Mouse (Mus musculus) neural tube, embryonic 12.5 days (tissue): ENCODE results near the gene Lrguk. TPM values are rescaled to one million over a fixed set of nuclear protein-coding genes. Genes with fewer than 3 reads are reported as not detected.

Source experiments
- ATAC-seq: fragments of 200-750 bp; cut with Nextera tagmentation; 2 replicates; pipeline ENCODE4 v1.8.0; 2017; ENCODE audit warnings: low read depth, mild to moderate bottlenecking, moderate TSS enrichment, moderate library complexity; ENCODE audit not compliant: low FRiP score
- H3K27ac ChIP-seq: fragments of 300-500 bp; sonication (generic); 2 replicates; pipeline ENCODE4 v1.5.1; 2016
- H3K27me3 ChIP-seq: fragments of 300-500 bp; sonication (generic); replicated peaks from 2 replicates; pipeline ENCODE4 v1.6.1; 2016; ENCODE audit warnings: mild to moderate bottlenecking
- H3K36me3 ChIP-seq: fragments of 300-500 bp; sonication (generic); 2 replicates; pipeline ENCODE4 v1.6.1; 2016; ENCODE audit warnings: mild to moderate bottlenecking
- H3K4me1 ChIP-seq: fragments of 300-500 bp; sonication (generic); 2 replicates; pipeline ENCODE4 v1.6.1; 2016
- H3K4me2 ChIP-seq: fragments of 300-500 bp; sonication (generic); replicated peaks from 2 replicates; pipeline ENCODE4 v1.6.1; 2016; ENCODE audit warnings: mild to moderate bottlenecking
- H3K4me3 ChIP-seq: fragments of 300-500 bp; sonication (generic); 2 replicates; pipeline ENCODE4 v1.5.1; 2016
- H3K9ac ChIP-seq: fragments of 300-500 bp; sonication (generic); 2 replicates; pipeline ENCODE4 v1.6.1; 2016; ENCODE audit warnings: mild to moderate bottlenecking
- H3K9me3 ChIP-seq: fragments of 300-500 bp; sonication (generic); 2 replicates; pipeline ENCODE4 v1.6.1; 2016; ENCODE audit warnings: mild to moderate bottlenecking
- WGBS: fragments of 180-500 bp; shearing (Covaris S2); methylation state at CpG from one replicate; pipeline ENCODE4 v1.1.7; 2016; 5-methylcytosine and 5-hydroxymethylcytosine counted together
- polyA plus RNA-seq: library from polyadenylated mRNA; unstranded; fragments of >200 nt; fragmentation: Nextera tagmentation; extraction: Ambion mirVana; gene quantifications from 2 replicates; pipeline ENCODE4 v1.2.1, GENCODE M21; 2016

Gene Lrguk
- polyA plus RNA-seq, 1 experiment from 2014 or later = 1.2 TPM

- ATAC-seq = no peak
- WGBS = 57% methylated on average over 18 of the region's 18 CpGs
- no peak overlapping the region for H3K9ac ChIP-seq
These were observed 124.1 kb downstream of the Lrguk start for GRCm38 (mm10) chr6:34153069-34154052.

GRCm38 (mm10) chr6:34154202-34154601 lies 125.0 kb downstream of the Lrguk start:
- no peak for ATAC-seq
- 56% methylated on average over 3 of the region's 3 CpGs for WGBS
- Histone ChIP-seq H3K9ac (no peak overlapping the region), H3K9me3 (no peaks in the 10 kb centered on the region), H3K27ac (no peak overlapping the region), H3K36me3 (peaks cover 21% of the 10 kb centered on the region), H3K4me3 (no peak overlapping the region), H3K4me2 (no peak overlapping the region), H3K4me1 (peaks cover 12% of the 10 kb centered on the region; the same call in 1 of the 2 replicates), H3K27me3 (no peaks in the 10 kb centered on the region)

More at GRCm38 (mm10) chr6:34153069-34154052, 124.1 kb downstream of the Lrguk start:
- no peak overlapping the region for H3K27ac ChIP-seq
- no peaks in the 10 kb centered on the region for H3K27me3 ChIP-seq
- H3K4me3 ChIP-seq = no peak overlapping the region
- peaks cover 14% of the 10 kb centered on the region for H3K36me3 ChIP-seq
- no peaks in the 10 kb centered on the region for H3K9me3 ChIP-seq
- H3K4me1 ChIP-seq = peaks cover 12% of the 10 kb centered on the region; the same call in 1 of the 2 replicates
- H3K4me2 ChIP-seq = no peak overlapping the region

- H3K9ac ChIP-seq = no peak overlapping the region
- H3K27me3 ChIP-seq = no peaks in the 10 kb centered on the region
- H3K36me3 ChIP-seq = peaks cover 31% of the 10 kb centered on the region
- H3K9me3 ChIP-seq = no peaks in the 10 kb centered on the region
- no peak overlapping the region for H3K27ac ChIP-seq
- H3K4me2 ChIP-seq = no peak overlapping the region
- 93% methylated on average over 15 of the region's 15 CpGs for WGBS
- peaks cover 12% of the 10 kb centered on the region; the same call in 1 of the 2 replicates for H3K4me1 ChIP-seq
- no peak overlapping the region for H3K4me3 ChIP-seq
- ATAC-seq = no peak
These were observed 126.0 kb downstream of the Lrguk start for GRCm38 (mm10) chr6:34155137-34155804.

GRCm38 (mm10) chr6:34156057-34156456 lies 126.8 kb downstream of the Lrguk start:
- Histone ChIP-seq H3K36me3 (peaks cover 39% of the 10 kb centered on the region), H3K27ac (no peak overlapping the region), H3K4me1 (peaks cover 12% of the 10 kb centered on the region; the same call in 1 of the 2 replicates), H3K9ac (no peak overlapping the region), H3K4me3 (no peak overlapping the region), H3K4me2 (no peak overlapping the region), H3K9me3 (no peaks in the 10 kb centered on the region), H3K27me3 (no peaks in the 10 kb centered on the region)
- ATAC-seq = no peak
- WGBS = 71% methylated on average over 5 of the region's 5 CpGs

GRCm38 (mm10) chr6:34156841-34157748 lies 127.8 kb downstream of the Lrguk start:
- Histone ChIP-seq H3K27me3 (no peaks in the 10 kb centered on the region), H3K27ac (no peak overlapping the region), H3K4me3 (no peak overlapping the region), H3K9ac (no peak overlapping the region), H3K9me3 (no peaks in the 10 kb centered on the region), H3K36me3 (peaks cover 48% of the 10 kb centered on the region), H3K4me2 (no peak overlapping the region), H3K4me1 (peaks cover 12% of the 10 kb centered on the region; the same call in 1 of the 2 replicates)
- WGBS = 82% methylated on average over 14 of the region's 14 CpGs
- no peak for ATAC-seq

- Histone ChIP-seq H3K9me3 (no peaks in the 10 kb centered on the region), H3K27ac (no peak overlapping the region), H3K27me3 (no peaks in the 10 kb centered on the region), H3K4me1 (peaks cover under 1% of the 10 kb centered on the region; the same call in 1 of the 2 replicates), H3K9ac (no peak overlapping the region), H3K36me3 (peaks cover 62% of the 10 kb centered on the region), H3K4me2 (no peak overlapping the region), H3K4me3 (no peak overlapping the region)
- WGBS = 93% methylated on average over 23 of the region's 23 CpGs
- no peak for ATAC-seq
These were observed 131.0 kb downstream of the Lrguk start for GRCm38 (mm10) chr6:34159998-34160815.

- Histone ChIP-seq H3K9me3 (no peaks in the 10 kb centered on the region), H3K27ac (no peak overlapping the region), H3K4me2 (no peak overlapping the region), H3K9ac (no peak overlapping the region), H3K4me3 (no peak overlapping the region), H3K36me3 (peaks cover 68% of the 10 kb centered on the region), H3K27me3 (no peaks in the 10 kb centered on the region), H3K4me1 (no peaks in the 10 kb centered on the region; the same call in 1 of the 2 replicates)
- no peak for ATAC-seq
- WGBS = 96% methylated on average over 7 of the region's 7 CpGs
These were observed 131.6 kb downstream of the Lrguk start for GRCm38 (mm10) chr6:34160816-34161310.

GRCm38 (mm10) chr6:34161511-34161910 lies 132.3 kb downstream of the Lrguk start:
- H3K27ac ChIP-seq = no peak overlapping the region
- 96% methylated on average over 7 of the region's 7 CpGs for WGBS
- peaks cover 73% of the 10 kb centered on the region for H3K36me3 ChIP-seq
- H3K27me3 ChIP-seq = no peaks in the 10 kb centered on the region
- no peak overlapping the region for H3K9ac ChIP-seq
- no peak overlapping the region for H3K4me3 ChIP-seq
- no peak overlapping the region for H3K4me2 ChIP-seq
- H3K4me1 ChIP-seq = no peaks in the 10 kb centered on the region; the same call in 1 of the 2 replicates
- ATAC-seq = no peak
- no peaks in the 10 kb centered on the region for H3K9me3 ChIP-seq

GRCm38 (mm10) chr6:34162607-34163006 lies 133.4 kb downstream of the Lrguk start:
- Histone ChIP-seq H3K27me3 (no peaks in the 10 kb centered on the region), H3K4me1 (no peaks in the 10 kb centered on the region), H3K9ac (no peak overlapping the region), H3K4me3 (no peak overlapping the region), H3K4me2 (no peak overlapping the region), H3K9me3 (no peaks in the 10 kb centered on the region), H3K36me3 (peaks cover 78% of the 10 kb centered on the region), H3K27ac (no peak overlapping the region)
- ATAC-seq = no peak
- 84% methylated on average over 2 of the region's 2 CpGs for WGBS

GRCm38 (mm10) chr6:34163014-34163413 lies 133.8 kb downstream of the Lrguk start:
- Histone ChIP-seq H3K4me2 (no peak overlapping the region), H3K27me3 (no peaks in the 10 kb centered on the region), H3K4me1 (no peaks in the 10 kb centered on the region), H3K9me3 (no peaks in the 10 kb centered on the region), H3K4me3 (no peak overlapping the region), H3K36me3 (peaks cover 73% of the 10 kb centered on the region), H3K9ac (no peak overlapping the region), H3K27ac (no peak overlapping the region)
- ATAC-seq = no peak
- WGBS = 88% methylated on average over 9 of the region's 9 CpGs

- Histone ChIP-seq H3K9me3 (no peaks in the 10 kb centered on the region), H3K4me1 (no peaks in the 10 kb centered on the region), H3K27me3 (no peaks in the 10 kb centered on the region), H3K27ac (no peak overlapping the region), H3K9ac (no peak overlapping the region), H3K4me2 (no peak overlapping the region), H3K36me3 (peaks cover 37% of the 10 kb centered on the region), H3K4me3 (no peak overlapping the region)
- no peak for ATAC-seq
- WGBS = 97% methylated on average over 3 of the region's 3 CpGs
These were observed 139.6 kb downstream of the Lrguk start for GRCm38 (mm10) chr6:34168834-34169233.
